Mouse (Mus musculus): ENCODE measurements at regions not wholly inside any gene's neighbourhood (a gene's known extent, or its start where the extent isn't known, plus 50 kb on each side); places are given as distances from the start of the nearest gene placed in this dataset.

DNA sequence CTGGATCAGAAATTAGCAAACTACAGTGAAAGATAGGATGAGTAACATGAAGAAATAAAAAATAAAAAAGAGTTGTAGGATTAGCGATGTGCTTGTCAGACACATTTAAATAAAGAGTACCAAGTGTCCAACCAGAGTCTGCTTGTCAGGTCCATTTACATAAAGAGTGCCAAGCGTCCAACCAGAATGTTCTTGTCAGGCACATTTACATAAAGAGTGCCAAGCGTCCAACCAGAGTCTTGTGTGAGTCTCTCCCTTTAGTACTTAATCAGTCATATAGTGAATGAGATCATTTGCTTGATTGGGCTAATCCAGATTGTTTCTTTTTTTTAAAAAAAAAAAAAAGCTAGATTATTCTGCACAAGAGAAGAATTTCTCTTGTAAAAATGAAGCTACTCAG is 1163.8 kb upstream of the Tenm3 start:
- no peaks in the 10 kb centered on the region for H3K4me1 ChIP-seq (ENCODE audit: control insufficient read depth, insufficient read depth, low read length)
- no peak overlapping the region for H3K9ac ChIP-seq (ENCODE audit: low read length)
- H3K4me2 ChIP-seq (ENCODE audit: low read depth) = no peak overlapping the region
- H3K9me3 ChIP-seq (ENCODE audit: control insufficient read depth, low read length) = no peaks in the 10 kb centered on the region
- no peak overlapping the region for H3K27ac ChIP-seq (ENCODE audit: low read depth, low read length)
- no peaks in the 10 kb centered on the region for H3K36me3 ChIP-seq (ENCODE audit: control insufficient read depth, insufficient read depth, low read length)
- ATAC-seq (ENCODE audit: insufficient read depth, low FRiP score, low TSS enrichment) (no peak), DNase-seq (ENCODE audit: low spot score) (no peak)
- H3K27me3 ChIP-seq (ENCODE audit: control insufficient read depth, insufficient read depth, low read length) = no peaks in the 10 kb centered on the region
- no peak overlapping the region for H3K4me3 ChIP-seq (ENCODE audit: low read depth, low read length)
- 86% methylated on average over 3 of the region's 3 CpGs for whole genome bisulfite sequencing

DNA sequence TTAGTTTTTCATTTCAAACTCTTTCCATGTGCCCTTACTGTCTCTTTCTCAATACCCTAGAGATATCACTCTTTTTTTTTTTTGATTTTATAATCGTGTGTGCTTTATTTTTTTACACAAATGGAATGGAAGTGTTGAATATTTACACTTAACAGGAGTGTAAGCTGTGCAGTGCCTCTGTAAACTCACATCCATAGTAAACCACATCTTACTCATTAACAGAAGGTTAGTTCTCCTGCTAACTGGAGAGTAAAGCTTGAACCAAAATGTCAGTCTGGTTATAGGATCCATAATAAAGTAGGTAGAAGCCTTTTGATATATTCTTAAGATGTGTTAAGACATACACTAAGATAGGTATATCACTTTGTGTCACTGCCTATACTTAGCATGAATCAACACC is 1160.5 kb upstream of the Tenm3 start:
- no peak overlapping the region for H3K9ac ChIP-seq (ENCODE audit: low read length)
- ATAC-seq (ENCODE audit: insufficient read depth, low FRiP score, low TSS enrichment) = no peak
- no peaks in the 10 kb centered on the region for H3K27me3 ChIP-seq (ENCODE audit: control insufficient read depth, insufficient read depth, low read length)
- H3K4me3 ChIP-seq (ENCODE audit: low read depth, low read length) = no peak overlapping the region
- no peaks in the 10 kb centered on the region for H3K9me3 ChIP-seq (ENCODE audit: control insufficient read depth, low read length)
- no peak overlapping the region for H3K27ac ChIP-seq (ENCODE audit: low read depth, low read length)
- DNase-seq (ENCODE audit: low spot score) = no peak
- H3K36me3 ChIP-seq (ENCODE audit: control insufficient read depth, insufficient read depth, low read length) = no peaks in the 10 kb centered on the region
- H3K4me2 ChIP-seq (ENCODE audit: low read depth) = no peak overlapping the region
- 68% methylated on average over 1 of the region's 1 CpGs for WGBS
- no peaks in the 10 kb centered on the region for H3K4me1 ChIP-seq (ENCODE audit: control insufficient read depth, insufficient read depth, low read length)

DNA sequence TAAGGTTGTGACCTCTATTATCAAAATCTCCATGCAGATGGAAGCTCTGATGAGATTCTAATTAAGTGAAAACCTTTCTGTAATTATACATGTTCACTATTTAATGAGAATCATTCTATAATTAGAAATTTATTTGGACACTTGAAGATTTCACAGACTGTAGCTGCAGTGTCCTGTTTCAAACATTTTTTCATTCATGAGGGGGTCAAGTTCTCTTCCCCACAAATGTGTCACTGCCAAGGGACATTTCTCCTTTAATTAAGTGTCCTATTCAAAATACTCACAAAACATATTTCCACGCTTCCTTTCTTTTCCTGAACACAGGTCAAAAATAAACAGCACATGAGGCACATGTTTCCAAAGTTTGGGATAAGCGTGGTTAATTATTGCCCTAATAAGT is 1159.9 kb upstream of the Tenm3 start:
- Histone ChIP-seq H3K36me3 (ENCODE audit: control insufficient read depth, insufficient read depth, low read length) (no peaks in the 10 kb centered on the region), H3K4me1 (ENCODE audit: control insufficient read depth, insufficient read depth, low read length) (no peaks in the 10 kb centered on the region), H3K4me2 (ENCODE audit: low read depth) (no peak overlapping the region), H3K27ac (ENCODE audit: low read depth, low read length) (no peak overlapping the region), H3K9ac (ENCODE audit: low read length) (no peak overlapping the region), H3K9me3 (ENCODE audit: control insufficient read depth, low read length) (no peaks in the 10 kb centered on the region), H3K27me3 (ENCODE audit: control insufficient read depth, insufficient read depth, low read length) (no peaks in the 10 kb centered on the region), H3K4me3 (ENCODE audit: low read depth, low read length) (no peak overlapping the region)
- WGBS = 85% methylated on average over 2 of the region's 2 CpGs
- DNase-seq (ENCODE audit: low spot score) (no peak), ATAC-seq (ENCODE audit: insufficient read depth, low FRiP score, low TSS enrichment) (no peak)

DNA sequence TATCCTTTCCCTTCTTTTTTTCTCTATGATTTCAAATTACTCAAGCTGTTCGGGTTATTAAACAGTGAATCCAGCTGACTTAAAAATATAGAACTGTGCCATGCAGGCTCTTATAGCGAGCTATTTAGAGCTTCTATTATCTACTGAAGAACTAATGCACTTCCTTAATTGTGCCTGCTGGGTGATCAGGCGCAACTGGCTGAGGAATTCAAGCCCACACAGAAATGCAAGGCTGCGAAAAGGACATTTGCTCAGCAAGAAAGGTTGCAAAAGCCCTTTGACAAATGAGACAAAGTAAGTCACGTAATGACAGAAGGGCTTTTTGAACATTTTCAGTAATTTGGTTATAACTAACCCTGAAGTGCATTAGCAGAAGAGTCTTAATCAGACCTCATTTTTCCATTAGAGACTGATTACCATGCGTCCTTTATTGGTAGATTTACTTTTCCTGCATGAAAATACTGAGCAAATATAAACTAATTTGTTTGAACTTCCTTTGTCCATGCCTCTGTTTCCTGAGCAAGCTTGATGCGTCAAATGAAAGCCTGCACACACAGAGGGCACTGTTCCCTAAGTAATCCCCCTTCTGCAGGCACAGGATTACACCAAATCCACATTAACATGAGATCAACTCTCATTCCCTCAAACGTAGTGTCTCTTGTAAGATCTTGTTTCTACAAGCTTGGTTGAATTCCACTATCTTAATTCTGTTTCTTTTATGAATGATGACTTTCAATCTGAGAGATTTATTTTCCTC is 1154.7 kb upstream of the Tenm3 start:
- no peaks in the 10 kb centered on the region for H3K4me1 ChIP-seq (ENCODE audit: control insufficient read depth, insufficient read depth, low read length)
- H3K27ac ChIP-seq (ENCODE audit: low read depth, low read length) = no peak overlapping the region
- WGBS = 49% methylated on average over 8 of the region's 8 CpGs
- no peak overlapping the region for H3K4me3 ChIP-seq (ENCODE audit: low read depth, low read length)
- no peaks in the 10 kb centered on the region for H3K36me3 ChIP-seq (ENCODE audit: control insufficient read depth, insufficient read depth, low read length)
- H3K4me2 ChIP-seq (ENCODE audit: low read depth) = no peak overlapping the region
- H3K27me3 ChIP-seq (ENCODE audit: control insufficient read depth, insufficient read depth, low read length) = no peaks in the 10 kb centered on the region
- no peak overlapping the region for H3K9ac ChIP-seq (ENCODE audit: low read length)
- H3K9me3 ChIP-seq (ENCODE audit: control insufficient read depth, low read length) = no peaks in the 10 kb centered on the region
- peak; percentile 10 for DNase-seq (ENCODE audit: low spot score)
- ATAC-seq (ENCODE audit: insufficient read depth, low FRiP score, low TSS enrichment) = no peak

All from neural tube, embryonic 11.5 days (tissue).